Mouse (Mus musculus): ENCODE data around the gene Pam. TPM values are rescaled to one million over a fixed set of nuclear protein-coding genes. Genes with fewer than 3 reads are reported as not detected.

Gene Pam
- polyA plus RNA-seq, 1 experiment: 14.5 TPM

GRCm38 (mm10) chr1:97785685-97786393, 309.6 kb downstream of the Pam start:
- H3K27ac ChIP-seq (ENCODE audit: control insufficient read depth, insufficient read depth, low read depth, low read length, poor library complexity): no peak overlapping the region
- H3K4me3 ChIP-seq (replicated peaks; ENCODE audit: control insufficient read depth, low read depth, low read length): no peak overlapping the region
- WGBS: 74% methylated on average over 11 of the region's 11 CpGs
- no peaks in the 10 kb centered on the region for H3K4me1 ChIP-seq (ENCODE audit: control insufficient read depth, insufficient read depth, low read length)
- TF ChIP-seq CTCF (IDR thresholded peaks at IDR 0.05; ENCODE audit: control insufficient read depth, insufficient read depth, low read length): no peak
- no peak for TF ChIP-seq POLR2A (IDR thresholded peaks at IDR 0.05; ENCODE audit: borderline replicate concordance, control insufficient read depth, low read depth, low read length)

- WGBS: 92% methylated on average over 7 of the region's 7 CpGs
- no peak overlapping the region for H3K4me3 ChIP-seq (replicated peaks; ENCODE audit: control insufficient read depth, low read depth, low read length)
- no peak overlapping the region for H3K27ac ChIP-seq (ENCODE audit: control insufficient read depth, insufficient read depth, low read depth, low read length, poor library complexity)
- no peaks in the 10 kb centered on the region for H3K4me1 ChIP-seq (ENCODE audit: control insufficient read depth, insufficient read depth, low read length)
- TF ChIP-seq CTCF (IDR thresholded peaks at IDR 0.05; ENCODE audit: control insufficient read depth, insufficient read depth, low read length): no peak
- TF ChIP-seq POLR2A (IDR thresholded peaks at IDR 0.05; ENCODE audit: borderline replicate concordance, control insufficient read depth, low read depth, low read length): no peak
Measured at GRCm38 (mm10) chr1:97784928-97785327, 310.5 kb downstream of the Pam start.

- H3K27ac ChIP-seq (ENCODE audit: control insufficient read depth, insufficient read depth, low read depth, low read length, poor library complexity): no peak overlapping the region
- no peak overlapping the region for H3K4me3 ChIP-seq (replicated peaks; ENCODE audit: control insufficient read depth, low read depth, low read length)
- 37% methylated on average over 7 of the region's 7 CpGs for WGBS
- TF ChIP-seq POLR2A (IDR thresholded peaks at IDR 0.05; ENCODE audit: borderline replicate concordance, control insufficient read depth, low read depth, low read length): no peak
- TF ChIP-seq CTCF (IDR thresholded peaks at IDR 0.05; ENCODE audit: control insufficient read depth, insufficient read depth, low read length): no peak
- H3K4me1 ChIP-seq (ENCODE audit: control insufficient read depth, insufficient read depth, low read length): no peaks in the 10 kb centered on the region
Measured at GRCm38 (mm10) chr1:97781674-97782073, 313.8 kb downstream of the Pam start.

- 67% methylated on average over 2 of the region's 2 CpGs for WGBS
- TF ChIP-seq CTCF (IDR thresholded peaks at IDR 0.05; ENCODE audit: control insufficient read depth, insufficient read depth, low read length): no peak
- no peak for TF ChIP-seq POLR2A (IDR thresholded peaks at IDR 0.05; ENCODE audit: borderline replicate concordance, control insufficient read depth, low read depth, low read length)
- Histone ChIP-seq H3K27ac (ENCODE audit: control insufficient read depth, insufficient read depth, low read depth, low read length, poor library complexity) (no peak overlapping the region), H3K4me1 (ENCODE audit: control insufficient read depth, insufficient read depth, low read length) (no peaks in the 10 kb centered on the region), H3K4me3 (replicated peaks; ENCODE audit: control insufficient read depth, low read depth, low read length) (no peak overlapping the region)
Measured at GRCm38 (mm10) chr1:97773973-97774372, 321.5 kb downstream of the Pam start.

- 72% methylated on average over 6 of the region's 6 CpGs for WGBS
- Histone ChIP-seq H3K27ac (ENCODE audit: control insufficient read depth, insufficient read depth, low read depth, low read length, poor library complexity) (no peak overlapping the region), H3K4me3 (replicated peaks; ENCODE audit: control insufficient read depth, low read depth, low read length) (no peak overlapping the region), H3K4me1 (ENCODE audit: control insufficient read depth, insufficient read depth, low read length) (no peaks in the 10 kb centered on the region)
- no peak for TF ChIP-seq CTCF (IDR thresholded peaks at IDR 0.05; ENCODE audit: control insufficient read depth, insufficient read depth, low read length)
Measured at GRCm38 (mm10) chr1:97773362-97773761, 322.1 kb downstream of the Pam start.

DNA sequence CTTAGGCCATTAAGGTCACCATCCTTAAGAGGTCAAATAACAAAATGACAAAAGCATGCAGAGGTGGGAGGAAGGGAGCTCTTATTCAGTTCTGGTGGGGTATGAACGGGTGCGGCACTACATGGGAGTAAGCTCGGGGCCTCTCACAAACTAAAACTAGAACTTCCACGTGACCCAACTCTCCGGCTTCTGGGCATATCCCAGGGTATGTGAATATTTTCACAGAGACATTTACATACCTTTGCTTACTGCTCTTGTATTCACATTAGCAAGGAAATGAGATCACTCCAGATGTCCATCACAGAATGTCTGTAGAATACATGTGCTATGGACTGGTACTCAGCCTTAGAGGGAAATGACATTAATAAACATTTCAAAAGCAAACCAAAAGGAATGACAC, 323.7 kb downstream of the Pam start:
- no peak overlapping the region for H3K27ac ChIP-seq (ENCODE audit: control insufficient read depth, insufficient read depth, low read depth, low read length, poor library complexity)
- H3K4me1 ChIP-seq (ENCODE audit: control insufficient read depth, insufficient read depth, low read length): no peaks in the 10 kb centered on the region
- WGBS: 85% methylated on average over 5 of the region's 5 CpGs
- TF ChIP-seq CTCF (IDR thresholded peaks at IDR 0.05; ENCODE audit: control insufficient read depth, insufficient read depth, low read length) (no peak), POLR2A (IDR thresholded peaks at IDR 0.05; ENCODE audit: borderline replicate concordance, control insufficient read depth, low read depth, low read length) (no peak)
- H3K4me3 ChIP-seq (replicated peaks; ENCODE audit: control insufficient read depth, low read depth, low read length): no peak overlapping the region

DNA sequence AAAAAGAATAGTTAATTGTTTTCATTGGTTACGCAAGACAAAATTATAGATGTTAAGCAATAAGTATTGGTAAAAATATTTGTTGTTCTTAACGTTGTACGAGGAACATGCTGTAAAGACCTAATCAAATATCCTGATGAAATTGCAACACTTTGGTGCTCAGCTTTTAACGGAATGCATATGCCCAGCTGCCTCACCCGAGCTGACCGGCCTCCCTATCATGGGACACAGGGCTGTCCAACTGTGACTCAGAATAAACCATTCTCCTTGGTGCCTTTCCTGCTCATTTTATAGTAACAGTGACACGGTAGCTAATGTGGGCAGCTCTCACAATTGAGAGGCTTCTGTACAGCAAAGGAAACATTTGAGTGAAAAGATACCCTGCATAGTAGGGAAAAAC, 324.3 kb downstream of the Pam start:
- no peak for TF ChIP-seq CTCF (IDR thresholded peaks at IDR 0.05; ENCODE audit: control insufficient read depth, insufficient read depth, low read length)
- TF ChIP-seq POLR2A (IDR thresholded peaks at IDR 0.05; ENCODE audit: borderline replicate concordance, control insufficient read depth, low read depth, low read length): no peak
- Histone ChIP-seq H3K27ac (ENCODE audit: control insufficient read depth, insufficient read depth, low read depth, low read length, poor library complexity) (no peak overlapping the region), H3K4me1 (ENCODE audit: control insufficient read depth, insufficient read depth, low read length) (no peaks in the 10 kb centered on the region), H3K4me3 (replicated peaks; ENCODE audit: control insufficient read depth, low read depth, low read length) (peak overlapping the region; percentile 39)
- 45% methylated on average over 7 of the region's 7 CpGs for WGBS

GRCm38 (mm10) chr1:97769904-97770753, 325.3 kb downstream of the Pam start, which contains the start of the genes Gin1 and Ppip5k2:
Gin1 (plus strand) TSS chr1:97770172.
Ppip5k2 (minus strand) TSS chr1:97770411.
- peak within 1 kb of the TSS; percentile 74 for H3K27ac ChIP-seq (ENCODE audit: control insufficient read depth, insufficient read depth, low read depth, low read length, poor library complexity)
- WGBS: under 1% methylated on average over 66 of the region's 66 CpGs
- no peaks in the 10 kb centered on the region; the same call in 1 of the 2 replicates for H3K4me1 ChIP-seq (ENCODE audit: control insufficient read depth, insufficient read depth, low read length)
- H3K4me3 ChIP-seq (replicated peaks; ENCODE audit: control insufficient read depth, low read depth, low read length): peak within 1 kb of the TSS; percentile 97
- TF ChIP-seq CTCF (IDR thresholded peaks at IDR 0.05; ENCODE audit: control insufficient read depth, insufficient read depth, low read length): peak; percentile 52; the same call in 1 of the 2 replicates
- peak; percentile 71 for TF ChIP-seq POLR2A (IDR thresholded peaks at IDR 0.05; ENCODE audit: borderline replicate concordance, control insufficient read depth, low read depth, low read length)
